Mouse (Mus musculus) heart, adult 2 months (tissue): Measurements from ENCODE around the gene Nhlrc1. TPM values are rescaled to one million over a fixed set of nuclear protein-coding genes. Genes with fewer than 3 reads are reported as not detected.

Source experiments
- DNase-seq, 2 experiments: peaks; one replicate each; pipeline ENCODE4 v3.0.0; 2021
- H3K27ac ChIP-seq: fragments of 200-600 bp; 2 replicates; pipeline ENCODE4 v1.8.1; 2022
- H3K27me3 ChIP-seq: fragments of 200-500 bp; 2 replicates; pipeline ENCODE4 v1.6.1; 2012; ENCODE audit warnings: mild to moderate bottlenecking, low read length, inconsistent platforms, mixed read lengths; ENCODE audit not compliant: control insufficient read depth, insufficient read depth
- H3K36me3 ChIP-seq: fragments of 200-500 bp; 2 replicates; pipeline ENCODE4 v1.6.1; 2012; ENCODE audit warnings: low read length, inconsistent platforms; ENCODE audit not compliant: control insufficient read depth, insufficient read depth
- H3K4me1 ChIP-seq: fragments of 200-500 bp; 2 replicates; pipeline ENCODE4 v1.6.1; 2011; ENCODE audit warnings: low read length; ENCODE audit not compliant: control insufficient read depth, insufficient read depth
- H3K4me3 ChIP-seq: fragments of 200-600 bp; 2 replicates; pipeline ENCODE4 v1.8.1; 2022
- H3K79me2 ChIP-seq: fragments of 200-500 bp; replicated peaks from 2 replicates; pipeline ENCODE4 v1.6.1; 2012; ENCODE audit warnings: mild to moderate bottlenecking, inconsistent platforms, low read length, moderate library complexity, mixed read lengths; ENCODE audit not compliant: control insufficient read depth, insufficient read depth
- H3K9ac ChIP-seq: fragments of 200-500 bp; 2 replicates; pipeline ENCODE4 v1.6.1; 2012; ENCODE audit warnings: low read depth, mild to moderate bottlenecking, control low read depth, inconsistent platforms, low read length, mixed read lengths
- CTCF ChIP-seq: fragments of 200-600 bp; IDR thresholded peaks from 2 replicates; pipeline ENCODE4 v1.8.1; 2022; ENCODE audit warnings: antibody characterized with exemption, mild to moderate bottlenecking, moderate library complexity
- EP300 ChIP-seq: fragments of 200-500 bp; IDR thresholded peaks from 2 replicates; pipeline ENCODE4 v1.6.1; 2011; ENCODE audit warnings: low read depth, low read length, control low read depth; ENCODE audit not compliant: insufficient read depth
- POLR2A ChIP-seq: fragments of 200-500 bp; IDR thresholded peaks from 2 replicates; pipeline ENCODE4 v1.6.1; 2011; ENCODE audit warnings: mild to moderate bottlenecking, low read depth, low read length, control low read depth; ENCODE audit not compliant: insufficient read depth
- WGBS: fragments of 180-500 bp; shearing (Covaris S2); methylation state at CpG from one replicate; pipeline ENCODE4 v1.1.7; 2018; 5-methylcytosine and 5-hydroxymethylcytosine counted together
- intact Hi-C: fragments of 180-260 bp; cut with DNase I; formaldehyde crosslinking; loops from one replicate; pipeline ENCODE4 v1.15.1; 2025
- polyA plus RNA-seq: library from polyadenylated mRNA; depleted of rRNA; stranded (reverse); fragments of >200 nt; gene quantifications from 2 replicates; pipeline ENCODE4 v1.2.3, GENCODE M21; 2012; rRNA removed
- total RNA-seq, 2 experiments: library from RNA; stranded (reverse); gene quantifications; 2 replicates each; pipeline ENCODE4 v1.2.3; 2021

Gene Nhlrc1
- total and polyA plus RNA-seq, 3 experiments, result 6.1 to 6.8 (median 6.6) TPM

GRCm38 (mm10) chr13:46968626-46969025 is 46.0 kb downstream of the Nhlrc1 start:
- H3K36me3 ChIP-seq, result no peaks in the 10 kb centered on the region
- WGBS, result 89% methylated on average over 2 of the region's 2 CpGs
- no peak for DNase-seq
- intact Hi-C loops, result loop anchor here (5.0 kb wide), 1 partner anchor 36 kb away; no protein-coding TSS in a partner anchor
- no peaks in the 10 kb centered on the region for H3K79me2 ChIP-seq
- H3K27ac ChIP-seq, result no peak overlapping the region
- no peak overlapping the region for H3K4me3 ChIP-seq
- TF ChIP-seq CTCF (peak; percentile 38), EP300 (no peak)
- H3K4me1 ChIP-seq, result no peaks in the 10 kb centered on the region
- H3K9ac ChIP-seq, result no peak overlapping the region
- no peaks in the 10 kb centered on the region for H3K27me3 ChIP-seq

- WGBS, result 77% methylated on average over 4 of the region's 4 CpGs
- DNase-seq, result no peak
- no peak for TF ChIP-seq CTCF
- no peak for TF ChIP-seq POLR2A
- TF ChIP-seq EP300, result no peak
- intact Hi-C loops, result loop anchor here (5.0 kb wide), 1 partner anchor 35 kb away; no protein-coding TSS in a partner anchor
- Histone ChIP-seq H3K79me2 (no peaks in the 10 kb centered on the region), H3K27me3 (no peaks in the 10 kb centered on the region), H3K4me3 (no peak overlapping the region), H3K27ac (no peak overlapping the region), H3K9ac (no peak overlapping the region), H3K4me1 (no peaks in the 10 kb centered on the region), H3K36me3 (no peaks in the 10 kb centered on the region)
These were observed 47.3 kb downstream of the Nhlrc1 start for GRCm38 (mm10) chr13:46967308-46967707.

Other genes starting within 250 kb of the Nhlrc1 start
- 100 to 1,000 TPM; 108 to 113 TPM for gene Kif13a, start 85.0 kb downstream of the Nhlrc1 start, total RNA-seq
- gene Kif13a, start 85.0 kb downstream of the Nhlrc1 start, polyA plus RNA-seq, result 49.8 and 75.4 TPM in 2 replicates
- 10 to 100 TPM in 1 of 2 experiments, 1 to 10 TPM in 1; 8.9 to 10.5 TPM for gene Kdm1b, start 28.6 kb upstream of the Nhlrc1 start, total RNA-seq
- 5.0 and 8.6 TPM in 2 replicates for gene Kdm1b, start 28.6 kb upstream of the Nhlrc1 start, polyA plus RNA-seq
- gene Tpmt, start 29.9 kb upstream of the Nhlrc1 start, total RNA-seq, result 1 to 10 TPM; 3.0 to 6.6 TPM
- 3.1 and 4.2 TPM in 2 replicates for gene Tpmt, start 29.9 kb upstream of the Nhlrc1 start, polyA plus RNA-seq
- 10 to 100 TPM; 32.1 to 32.6 TPM for gene Dek, start 91.4 kb upstream of the Nhlrc1 start, total RNA-seq
- 7.4 and 8.9 TPM in 2 replicates for gene Dek, start 91.4 kb upstream of the Nhlrc1 start, polyA plus RNA-seq
- gene Rnf144b, start 107.8 kb upstream of the Nhlrc1 start, total RNA-seq, result 10 to 100 TPM; 18.1 to 31.0 TPM
- gene Rnf144b, start 107.8 kb upstream of the Nhlrc1 start, polyA plus RNA-seq, result 8.0 and 12.2 TPM in 2 replicates